Mouse (Mus musculus) retina, adult 2 months (tissue): ENCODE measurements at regions not wholly inside any gene's neighbourhood (a gene's known extent, or its start where the extent isn't known, plus 50 kb on each side); places are given as distances from the start of the nearest gene placed in this dataset.

Source experiments
- DNase-seq: peaks from one replicate; pipeline ENCODE4 v3.0.0-alpha.2; 2012; ENCODE audit warnings: low read depth, low spot score

- DNase-seq: no peak
Measured at GRCm38 (mm10) chr9:50257162-50257561, 87.6 kb downstream of the Rpl10-ps3 start.

- DNase-seq: no peak
Measured at GRCm38 (mm10) chr9:50244982-50245671, 99.6 kb downstream of the Rpl10-ps3 start.

- no peak for DNase-seq
Measured at GRCm38 (mm10) chr9:50240923-50241322, 103.8 kb downstream of the Rpl10-ps3 start.

- no peak for DNase-seq
Measured at GRCm38 (mm10) chr9:50235908-50236307, 108.9 kb downstream of the Rpl10-ps3 start.

GRCm38 (mm10) chr9:50234655-50235054 lies 110.1 kb downstream of the Rpl10-ps3 start:
- no peak for DNase-seq

GRCm38 (mm10) chr9:50232958-50233510 lies 111.7 kb downstream of the Rpl10-ps3 start:
- no peak for DNase-seq

GRCm38 (mm10) chr9:50210481-50210880 lies 134.3 kb downstream of the Rpl10-ps3 start:
- no peak for DNase-seq

GRCm38 (mm10) chr9:50199422-50200218 lies 145.1 kb downstream of the Rpl10-ps3 start:
- DNase-seq: no peak

- no peak for DNase-seq
Measured at GRCm38 (mm10) chr9:50192400-50193110, 152.2 kb downstream of the Rpl10-ps3 start.

- DNase-seq: no peak
Measured at GRCm38 (mm10) chr9:50191136-50191535, 153.6 kb downstream of the Rpl10-ps3 start.

GRCm38 (mm10) chr9:50188576-50189070 lies 156.1 kb downstream of the Rpl10-ps3 start:
- no peak for DNase-seq

- no peak for DNase-seq
Measured at GRCm38 (mm10) chr9:50181360-50181759, 163.4 kb downstream of the Rpl10-ps3 start.

GRCm38 (mm10) chr9:50176131-50176530 lies 168.6 kb downstream of the Rpl10-ps3 start:
- no peak for DNase-seq

GRCm38 (mm10) chr9:50171826-50172464 lies 172.8 kb downstream of the Rpl10-ps3 start:
- peak; percentile 75 for DNase-seq

- DNase-seq: no peak
Measured at GRCm38 (mm10) chr9:50171164-50171563, 173.6 kb downstream of the Rpl10-ps3 start.

GRCm38 (mm10) chr9:50170637-50171036 lies 174.1 kb downstream of the Rpl10-ps3 start:
- no peak for DNase-seq

- DNase-seq: no peak
Measured at GRCm38 (mm10) chr9:50154618-50155017, 190.2 kb downstream of the Rpl10-ps3 start.

GRCm38 (mm10) chr9:50150091-50150490 lies 194.7 kb downstream of the Rpl10-ps3 start:
- DNase-seq: no peak

GRCm38 (mm10) chr9:50142756-50143155 lies 202.0 kb downstream of the Rpl10-ps3 start:
- DNase-seq: no peak

GRCm38 (mm10) chr9:50142091-50142490 lies 202.7 kb downstream of the Rpl10-ps3 start:
- DNase-seq: no peak

- DNase-seq: no peak
Measured at GRCm38 (mm10) chr9:50141176-50141575, 203.6 kb downstream of the Rpl10-ps3 start.
